Mouse (Mus musculus): ENCODE data around the gene Bcam. TPM values are rescaled to one million over a fixed set of nuclear protein-coding genes. Genes with fewer than 3 reads are reported as not detected.

Gene Bcam
- polyA plus RNA-seq, 1 experiment from 2014 or later: 101 TPM

- Histone ChIP-seq H3K27me3 (replicated peaks; ENCODE audit: control insufficient read depth, insufficient read depth, low read length) (no peaks in the 10 kb centered on the region), H3K9ac (ENCODE audit: low read depth, low read length) (no peak overlapping the region), H3K4me1 (ENCODE audit: control insufficient read depth, insufficient read depth, low read length) (no peaks in the 10 kb centered on the region), H3K9me3 (ENCODE audit: control insufficient read depth, low read length) (no peaks in the 10 kb centered on the region), H3K4me3 (ENCODE audit: low read depth, low read length) (no peak overlapping the region), H3K4me2 (ENCODE audit: low read depth, low read length) (no peak overlapping the region), H3K36me3 (ENCODE audit: control insufficient read depth, insufficient read depth, low read length) (no peaks in the 10 kb centered on the region), H3K27ac (replicated peaks; ENCODE audit: low read depth, low read length) (no peak overlapping the region)
- 81% methylated on average over 4 of the region's 4 CpGs for WGBS
- DNase-seq (ENCODE audit: low spot score) (no peak), ATAC-seq (ENCODE audit: low read depth) (no peak)
These were observed 9.1 kb upstream of the Bcam start for GRCm38 (mm10) chr7:19779903-19780302.

GRCm38 (mm10) chr7:19778645-19779044, 7.8 kb upstream of the Bcam start:
- Histone ChIP-seq H3K27me3 (replicated peaks; ENCODE audit: control insufficient read depth, insufficient read depth, low read length) (no peaks in the 10 kb centered on the region), H3K4me1 (ENCODE audit: control insufficient read depth, insufficient read depth, low read length) (no peaks in the 10 kb centered on the region), H3K9ac (ENCODE audit: low read depth, low read length) (no peak overlapping the region), H3K4me3 (ENCODE audit: low read depth, low read length) (no peak overlapping the region), H3K36me3 (ENCODE audit: control insufficient read depth, insufficient read depth, low read length) (no peaks in the 10 kb centered on the region), H3K9me3 (ENCODE audit: control insufficient read depth, low read length) (no peaks in the 10 kb centered on the region), H3K4me2 (ENCODE audit: low read depth, low read length) (no peak overlapping the region), H3K27ac (replicated peaks; ENCODE audit: low read depth, low read length) (no peak overlapping the region)
- ATAC-seq (ENCODE audit: low read depth) (no peak), DNase-seq (ENCODE audit: low spot score) (peak; percentile 45)
- WGBS: 80% methylated on average over 8 of the region's 8 CpGs

GRCm38 (mm10) chr7:19777049-19777723, 6.4 kb upstream of the Bcam start:
- H3K27ac ChIP-seq (replicated peaks; ENCODE audit: low read depth, low read length): no peak overlapping the region
- ATAC-seq (ENCODE audit: low read depth): peak; percentile 87

GRCm38 (mm10) chr7:19771682-19772081, 866 bp upstream of the Bcam start:
- WGBS: 60% methylated on average over 4 of the region's 4 CpGs
- Histone ChIP-seq H3K9ac (ENCODE audit: low read depth, low read length) (no peak overlapping the region), H3K27ac (replicated peaks; ENCODE audit: low read depth, low read length) (no peak overlapping the region), H3K4me1 (ENCODE audit: control insufficient read depth, insufficient read depth, low read length) (peaks cover 17% of the 10 kb centered on the region), H3K4me3 (ENCODE audit: low read depth, low read length) (no peak overlapping the region), H3K27me3 (replicated peaks; ENCODE audit: control insufficient read depth, insufficient read depth, low read length) (no peaks in the 10 kb centered on the region), H3K4me2 (ENCODE audit: low read depth, low read length) (peak overlapping the region; percentile 61; the same call in 1 of the 2 replicates), H3K9me3 (ENCODE audit: control insufficient read depth, low read length) (no peaks in the 10 kb centered on the region), H3K36me3 (ENCODE audit: control insufficient read depth, insufficient read depth, low read length) (no peaks in the 10 kb centered on the region)
- no peak for ATAC-seq (ENCODE audit: low read depth)
- DNase-seq (ENCODE audit: low spot score): no peak

More at GRCm38 (mm10) chr7:19777049-19777723, 6.4 kb upstream of the Bcam start:
- Histone ChIP-seq H3K4me1 (ENCODE audit: control insufficient read depth, insufficient read depth, low read length) (no peaks in the 10 kb centered on the region), H3K4me2 (ENCODE audit: low read depth, low read length) (no peak overlapping the region), H3K27me3 (replicated peaks; ENCODE audit: control insufficient read depth, insufficient read depth, low read length) (no peaks in the 10 kb centered on the region), H3K9me3 (ENCODE audit: control insufficient read depth, low read length) (no peaks in the 10 kb centered on the region), H3K9ac (ENCODE audit: low read depth, low read length) (no peak overlapping the region), H3K4me3 (ENCODE audit: low read depth, low read length) (no peak overlapping the region), H3K36me3 (ENCODE audit: control insufficient read depth, insufficient read depth, low read length) (no peaks in the 10 kb centered on the region)
- DNase-seq (ENCODE audit: low spot score): peak; percentile 81
- WGBS: 83% methylated on average over 11 of the region's 11 CpGs

GRCm38 (mm10) chr7:19770375-19770754, 451 bp downstream of the Bcam start:
- Histone ChIP-seq H3K4me1 (ENCODE audit: control insufficient read depth, insufficient read depth, low read length) (peaks cover 17% of the 10 kb centered on the region), H3K4me2 (ENCODE audit: low read depth, low read length) (peak overlapping the region; percentile 61), H3K27ac (replicated peaks; ENCODE audit: low read depth, low read length) (peak overlapping the region; percentile 23; the same call in 1 of the 2 replicates), H3K4me3 (ENCODE audit: low read depth, low read length) (peak overlapping the region; percentile 42), H3K27me3 (replicated peaks; ENCODE audit: control insufficient read depth, insufficient read depth, low read length) (no peaks in the 10 kb centered on the region), H3K36me3 (ENCODE audit: control insufficient read depth, insufficient read depth, low read length) (peaks cover 1% of the 10 kb centered on the region; the same call in 1 of the 2 replicates), H3K9ac (ENCODE audit: low read depth, low read length) (peak overlapping the region; percentile 58), H3K9me3 (ENCODE audit: control insufficient read depth, low read length) (no peaks in the 10 kb centered on the region)
- 0% methylated on average over 3 of the region's 28 CpGs for WGBS
- DNase-seq (ENCODE audit: low spot score) (peak; percentile 88), ATAC-seq (ENCODE audit: low read depth) (peak; percentile 78)

GRCm38 (mm10) chr7:19769434-19770374, 1.1 kb downstream of the Bcam start:
- Histone ChIP-seq H3K27me3 (replicated peaks; ENCODE audit: control insufficient read depth, insufficient read depth, low read length) (no peaks in the 10 kb centered on the region), H3K9ac (ENCODE audit: low read depth, low read length) (peak overlapping the region; percentile 58), H3K4me2 (ENCODE audit: low read depth, low read length) (peak overlapping the region; percentile 61), H3K4me3 (ENCODE audit: low read depth, low read length) (peak overlapping the region; percentile 42), H3K4me1 (ENCODE audit: control insufficient read depth, insufficient read depth, low read length) (peaks cover 17% of the 10 kb centered on the region), H3K27ac (replicated peaks; ENCODE audit: low read depth, low read length) (peak overlapping the region; percentile 23; the same call in 1 of the 2 replicates), H3K36me3 (ENCODE audit: control insufficient read depth, insufficient read depth, low read length) (peaks cover 6% of the 10 kb centered on the region; the same call in 1 of the 2 replicates), H3K9me3 (ENCODE audit: control insufficient read depth, low read length) (no peaks in the 10 kb centered on the region)
- WGBS: 5% methylated on average over 16 of the region's 16 CpGs
- ATAC-seq (ENCODE audit: low read depth): peak; percentile 20; the same call in 1 of the 2 replicates
- DNase-seq (ENCODE audit: low spot score): no peak

GRCm38 (mm10) chr7:19769001-19769400, 1.8 kb downstream of the Bcam start:
- Histone ChIP-seq H3K9ac (ENCODE audit: low read depth, low read length) (peak overlapping the region; percentile 58; the same call in 1 of the 2 replicates), H3K36me3 (ENCODE audit: control insufficient read depth, insufficient read depth, low read length) (peaks cover 12% of the 10 kb centered on the region; the same call in 1 of the 2 replicates), H3K27ac (replicated peaks; ENCODE audit: low read depth, low read length) (no peak overlapping the region; the same call in 1 of the 2 replicates), H3K4me1 (ENCODE audit: control insufficient read depth, insufficient read depth, low read length) (peaks cover 17% of the 10 kb centered on the region), H3K9me3 (ENCODE audit: control insufficient read depth, low read length) (no peaks in the 10 kb centered on the region), H3K4me3 (ENCODE audit: low read depth, low read length) (peak overlapping the region; percentile 42), H3K4me2 (ENCODE audit: low read depth, low read length) (peak overlapping the region; percentile 61), H3K27me3 (replicated peaks; ENCODE audit: control insufficient read depth, insufficient read depth, low read length) (no peaks in the 10 kb centered on the region)
- DNase-seq (ENCODE audit: low spot score) (peak; percentile 57), ATAC-seq (ENCODE audit: low read depth) (peak; percentile 53)
- 16% methylated on average over 4 of the region's 4 CpGs for WGBS

GRCm38 (mm10) chr7:19768251-19768650, 2.6 kb downstream of the Bcam start:
- Histone ChIP-seq H3K4me3 (ENCODE audit: low read depth, low read length) (peak overlapping the region; percentile 42), H3K9ac (ENCODE audit: low read depth, low read length) (0 out of 2 replicates have a peak overlapping the region, but pooled peaks have one; percentile 5), H3K27me3 (replicated peaks; ENCODE audit: control insufficient read depth, insufficient read depth, low read length) (no peaks in the 10 kb centered on the region), H3K27ac (replicated peaks; ENCODE audit: low read depth, low read length) (no peak overlapping the region), H3K4me1 (ENCODE audit: control insufficient read depth, insufficient read depth, low read length) (peaks cover 17% of the 10 kb centered on the region), H3K4me2 (ENCODE audit: low read depth, low read length) (peak overlapping the region; percentile 61), H3K9me3 (ENCODE audit: control insufficient read depth, low read length) (no peaks in the 10 kb centered on the region), H3K36me3 (ENCODE audit: control insufficient read depth, insufficient read depth, low read length) (peaks cover 18% of the 10 kb centered on the region)
- no peak for ATAC-seq (ENCODE audit: low read depth)
- WGBS: 60% methylated on average over 14 of the region's 14 CpGs
- DNase-seq (ENCODE audit: low spot score): no peak

Data from embryonic facial prominence, embryonic 14.5 days (tissue).